Mouse (Mus musculus) heart, adult 2 months (tissue): Measurements from ENCODE around the gene Usp50.

Experiments used
- CTCF ChIP-seq: fragments of 200-600 bp; IDR thresholded peaks from 2 replicates; pipeline ENCODE4 v1.8.1; 2022; ENCODE audit warnings: antibody characterized with exemption, mild to moderate bottlenecking, moderate library complexity
- POLR2A ChIP-seq: fragments of 200-500 bp; IDR thresholded peaks from 2 replicates; pipeline ENCODE4 v1.6.1; 2011; ENCODE audit warnings: mild to moderate bottlenecking, low read depth, low read length, control low read depth; ENCODE audit not compliant: insufficient read depth

DNA sequence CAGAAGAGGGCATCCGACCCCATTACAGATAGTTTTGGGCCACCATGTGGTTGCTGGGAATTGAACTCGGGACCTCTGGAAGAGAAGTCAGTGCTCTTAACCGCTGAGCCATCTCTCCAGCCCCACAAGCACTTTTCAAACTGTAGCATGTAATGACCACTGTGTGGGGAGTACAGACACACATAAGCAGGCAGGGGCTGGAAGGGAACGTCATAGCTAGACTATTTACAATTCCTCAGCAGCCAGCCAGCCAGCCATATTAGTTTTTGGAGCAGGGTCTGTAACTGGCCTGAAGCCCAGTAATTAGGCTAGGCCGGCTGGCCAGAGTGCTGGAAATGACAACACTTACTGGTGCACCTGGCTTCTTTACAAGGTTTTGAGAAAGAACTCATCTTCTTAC, 15.2 kb upstream of the Usp50 start:
- TF ChIP-seq POLR2A: no peak
- no peak for TF ChIP-seq CTCF
